Mouse (Mus musculus) embryonic fibroblast, embryonic 13.5 days (primary cell): ENCODE results near the gene Olfr154.

Experiments
- CTCF ChIP-seq: IDR thresholded peaks from 2 replicates; pipeline ENCODE4 v1.5.1; 2011; ENCODE audit warnings: mild to moderate bottlenecking, control low read depth, low read length, moderate library complexity, borderline replicate concordance; ENCODE audit not compliant: insufficient read depth
- POLR2A ChIP-seq: IDR thresholded peaks from 2 replicates; pipeline ENCODE4 v1.6.1; 2011; ENCODE audit warnings: low read depth, mild to moderate bottlenecking, control low read depth, low read length, moderate library complexity

- TF ChIP-seq CTCF (no peak), POLR2A (no peak)
Measured at GRCm38 (mm10) chr2:85678667-85679066, 14.4 kb upstream of the Olfr154 start, which contains the start of gene Olfr1006.
